26 mouse cellular contexts compared by ENCODE assay signal in genomic region chr3:130819837-130820098, GRCm38 (mm10).
DNase-seq lines count a peak whose midpoint lies in the region; ATAC-seq and TF ChIP-seq lines count a peak whose summit lies in the region.
"Had no signal": no experiment of that assay in that cellular context is flagged by ENCODE, and none has a peak within 500 bp of the region (broad histone marks: within the 10 kb centered on the region; RNA-seq: fewer than 3 reads in every experiment).

No protein-coding gene starts in this region.

- no peak overlapping the region for H3K4me2 ChIP-seq in lung, postnatal 0 days (replicated peaks; ENCODE audit: low read depth, low read length)
- H3K4me2 ChIP-seq in embryonic facial prominence, embryonic 13.5 days: peak overlapping the region; percentile 61; the same call in 1 of the 2 replicates

- no peaks in the 10 kb centered on the region for H3K27me3 ChIP-seq in lung, postnatal 0 days (replicated peaks; ENCODE audit: insufficient read depth, low read length)
- no peaks in the 10 kb centered on the region for H3K27me3 ChIP-seq in E14TG2a.4 (ENCODE audit: insufficient read depth, low read length)
- no peaks in the 10 kb centered on the region for H3K27me3 ChIP-seq in embryonic facial prominence, embryonic 13.5 days
- H3K27me3 ChIP-seq: forebrain, embryonic 12.5 days; heart, embryonic 12.5 days; kidney, embryonic 15.5 days; limb, embryonic 13.5 days; liver, embryonic 12.5 days; neural tube, embryonic 13.5 days; Patski had no signal

- peak; percentile 43 for TF ChIP-seq CTCF in lung, postnatal 0 days (IDR thresholded peaks at IDR 0.05)
- no peak for TF ChIP-seq CTCF in lung, adult 2 months (IDR thresholded peaks at IDR 0.05; ENCODE audit: insufficient read depth, low read length)
- TF ChIP-seq CTCF in E14TG2a.4 (conservative IDR thresholded peaks at IDR 0.05; ENCODE audit: low read length): 0 out of 2 replicates have a peak, but pooled peaks have one; percentile 6

- no peak overlapping the region for H3K27ac ChIP-seq in lung, postnatal 0 days (ENCODE audit: low read length)
- H3K27ac ChIP-seq in embryonic facial prominence, embryonic 13.5 days: peak overlapping the region; percentile 80; the same call in 1 of the 2 replicates
- H3K27ac ChIP-seq: forebrain, embryonic 12.5 days; kidney, embryonic 15.5 days; limb, embryonic 13.5 days; liver, embryonic 12.5 days; neural tube, embryonic 13.5 days; stomach, postnatal 0 days had no signal

- peak; percentile 30 for DNase-seq in embryo, embryonic 10.5 days (ENCODE audit: low spot score)
- DNase-seq in embryo, embryonic 9.5 days (ENCODE audit: extremely low spot score): no peak
- no peak for DNase-seq in lung, postnatal 0 days (ENCODE audit: low spot score)
- no peak for DNase-seq in lung, adult 2 months
- DNase-seq in left cerebral cortex, adult 18-20 months (ENCODE audit: low spot score in 2 of 2): no peak
- DNase-seq in spleen, postnatal 36 days (ENCODE audit: low spot score in 2 of 2): no peak
- DNase-seq: adrenal gland, adult 8-10 months; cerebellum, adult 18-20 months; cerebellum, postnatal 14 days; gastrocnemius, postnatal 25 days; heart, adult 18-20 months; heart, postnatal 10 days; kidney, adult 11 months; midbrain, embryonic 14.5 days had no signal

- no peak overlapping the region for H3K9ac ChIP-seq in lung, postnatal 0 days (replicated peaks; ENCODE audit: low read depth)
- no peak overlapping the region for H3K9ac ChIP-seq in embryonic facial prominence, embryonic 13.5 days
- H3K9ac ChIP-seq: kidney, embryonic 15.5 days; limb, embryonic 13.5 days; liver, embryonic 12.5 days had no signal

- H3K36me3 ChIP-seq in lung, postnatal 0 days (ENCODE audit: insufficient read depth, low read length): no peaks in the 10 kb centered on the region
- no peaks in the 10 kb centered on the region for H3K36me3 ChIP-seq in E14TG2a.4 (ENCODE audit: insufficient read depth, low read length)
- no peaks in the 10 kb centered on the region for H3K36me3 ChIP-seq in embryonic facial prominence, embryonic 13.5 days
- H3K36me3 ChIP-seq: forebrain, embryonic 12.5 days; heart, embryonic 12.5 days; hindbrain, embryonic 10.5 days; kidney, embryonic 15.5 days; limb, embryonic 13.5 days; liver, embryonic 12.5 days; neural tube, embryonic 13.5 days had no signal

- no peak for TF ChIP-seq POLR2A in lung, adult 2 months (IDR thresholded peaks at IDR 0.05; ENCODE audit: borderline replicate concordance, extremely low read depth, low read depth, low read length)

- no peaks in the 10 kb centered on the region for H3K9me3 ChIP-seq in lung, postnatal 0 days (ENCODE audit: low read length)
- no peaks in the 10 kb centered on the region for H3K9me3 ChIP-seq in E14TG2a.4 (ENCODE audit: low read length)
- H3K9me3 ChIP-seq in embryonic facial prominence, embryonic 13.5 days: 0 out of 2 replicates have a peak, but pooled peaks cover 2% of the 10 kb centered on the region
- H3K9me3 ChIP-seq: forebrain, embryonic 12.5 days; hindbrain, embryonic 10.5 days; kidney, embryonic 15.5 days; limb, embryonic 13.5 days; liver, embryonic 12.5 days; neural tube, embryonic 13.5 days had no signal

- no peaks in the 10 kb centered on the region; the same call in 1 of the 2 replicates for H3K4me1 ChIP-seq in lung, postnatal 0 days (ENCODE audit: insufficient read depth, low read depth, low read length)
- no peaks in the 10 kb centered on the region; the same call in 1 of the 2 replicates for H3K4me1 ChIP-seq in lung, adult 2 months (ENCODE audit: control insufficient read depth, insufficient read depth, low read length)
- H3K4me1 ChIP-seq in E14TG2a.4 (replicated peaks; ENCODE audit: low read depth, low read length): peaks cover 11% of the 10 kb centered on the region; the same call in 1 of the 2 replicates
- H3K4me1 ChIP-seq in embryonic facial prominence, embryonic 13.5 days: peaks cover 26% of the 10 kb centered on the region
- H3K4me1 ChIP-seq: heart, embryonic 12.5 days; liver, embryonic 12.5 days; neural tube, embryonic 13.5 days had no signal

- WGBS in lung, postnatal 0 days: 67% methylated on average over 9 of the region's 9 CpGs
- 76% methylated on average over 9 of the region's 9 CpGs for WGBS in lung, adult 2 months
- 50% methylated on average over 9 of the region's 9 CpGs for WGBS in embryonic facial prominence, embryonic 13.5 days

- TF ChIP-seq EP300 in lung, postnatal 0 days (IDR thresholded peaks at IDR 0.05): 0 out of 2 replicates have a peak, but pooled peaks have one; percentile 18

- peak; percentile 50 for ATAC-seq in lung, postnatal 0 days
- ATAC-seq in embryonic facial prominence, embryonic 13.5 days (ENCODE audit: insufficient number of reproducible peaks, insufficient read depth, low FRiP score, low TSS enrichment, low read depth): no peak
- ATAC-seq: liver, embryonic 12.5 days; Patski had no signal

- no peak overlapping the region for H3K4me3 ChIP-seq in lung, postnatal 0 days (ENCODE audit: low read depth, low read length)
- no peak overlapping the region for H3K4me3 ChIP-seq in lung, adult 2 months (replicated peaks; ENCODE audit: extremely low read depth, low read depth, low read length)
- no peak overlapping the region for H3K4me3 ChIP-seq in E14TG2a.4 (replicated peaks; ENCODE audit: low read length)
- no peak overlapping the region for H3K4me3 ChIP-seq in embryonic facial prominence, embryonic 13.5 days
- H3K4me3 ChIP-seq: heart, embryonic 12.5 days; liver, embryonic 12.5 days; myocyte; neural tube, embryonic 13.5 days had no signal
